Mouse (Mus musculus) hindbrain, embryonic 12.5 days (tissue): ENCODE data around the gene Fbxo31. TPM values are rescaled to one million over a fixed set of nuclear protein-coding genes. Genes with fewer than 3 reads are reported as not detected.

Source experiments
- ATAC-seq: fragments of 200-750 bp; cut with Nextera tagmentation; 2 replicates; pipeline ENCODE4 v1.8.0; 2017; ENCODE audit warnings: moderate TSS enrichment; ENCODE audit not compliant: low FRiP score
- H3K27ac ChIP-seq: fragments of 300-500 bp; sonication (generic); 2 replicates; pipeline ENCODE4 v1.5.1; 2016; ENCODE audit warnings: mild to moderate bottlenecking
- H3K27me3 ChIP-seq: fragments of 300-500 bp; sonication (generic); 2 replicates; pipeline ENCODE4 v1.6.1; 2016; ENCODE audit warnings: mild to moderate bottlenecking
- H3K36me3 ChIP-seq: fragments of 300-500 bp; sonication (generic); 2 replicates; pipeline ENCODE4 v1.6.1; 2016; ENCODE audit warnings: mild to moderate bottlenecking
- H3K4me1 ChIP-seq: fragments of 300-500 bp; sonication (generic); 2 replicates; pipeline ENCODE4 v1.6.1; 2016
- H3K4me2 ChIP-seq: fragments of 300-500 bp; sonication (generic); replicated peaks from 2 replicates; pipeline ENCODE4 v1.6.1; 2016; ENCODE audit warnings: mild to moderate bottlenecking
- H3K4me3 ChIP-seq: fragments of 300-500 bp; sonication (generic); 2 replicates; pipeline ENCODE4 v1.5.1; 2016; ENCODE audit warnings: mild to moderate bottlenecking
- H3K9ac ChIP-seq: fragments of 300-500 bp; sonication (generic); 2 replicates; pipeline ENCODE4 v1.6.1; 2016; ENCODE audit warnings: mild to moderate bottlenecking, moderate library complexity
- H3K9me3 ChIP-seq: fragments of 300-500 bp; sonication (generic); replicated peaks from 2 replicates; pipeline ENCODE4 v1.6.1; 2016; ENCODE audit warnings: mild to moderate bottlenecking
- WGBS: fragments of 180-500 bp; shearing (Covaris S2); methylation state at CpG from one replicate; pipeline ENCODE4 v1.1.7; 2016; 5-methylcytosine and 5-hydroxymethylcytosine counted together
- polyA plus RNA-seq: library from polyadenylated mRNA; unstranded; fragments of >200 nt; fragmentation: Nextera tagmentation; extraction: Ambion mirVana; gene quantifications from 2 replicates; pipeline ENCODE4 v1.2.1, GENCODE M21; 2016

The Fbxo31 gene
- polyA plus RNA-seq, 1 experiment from 2014 or later: 25.3 TPM

DNA sequence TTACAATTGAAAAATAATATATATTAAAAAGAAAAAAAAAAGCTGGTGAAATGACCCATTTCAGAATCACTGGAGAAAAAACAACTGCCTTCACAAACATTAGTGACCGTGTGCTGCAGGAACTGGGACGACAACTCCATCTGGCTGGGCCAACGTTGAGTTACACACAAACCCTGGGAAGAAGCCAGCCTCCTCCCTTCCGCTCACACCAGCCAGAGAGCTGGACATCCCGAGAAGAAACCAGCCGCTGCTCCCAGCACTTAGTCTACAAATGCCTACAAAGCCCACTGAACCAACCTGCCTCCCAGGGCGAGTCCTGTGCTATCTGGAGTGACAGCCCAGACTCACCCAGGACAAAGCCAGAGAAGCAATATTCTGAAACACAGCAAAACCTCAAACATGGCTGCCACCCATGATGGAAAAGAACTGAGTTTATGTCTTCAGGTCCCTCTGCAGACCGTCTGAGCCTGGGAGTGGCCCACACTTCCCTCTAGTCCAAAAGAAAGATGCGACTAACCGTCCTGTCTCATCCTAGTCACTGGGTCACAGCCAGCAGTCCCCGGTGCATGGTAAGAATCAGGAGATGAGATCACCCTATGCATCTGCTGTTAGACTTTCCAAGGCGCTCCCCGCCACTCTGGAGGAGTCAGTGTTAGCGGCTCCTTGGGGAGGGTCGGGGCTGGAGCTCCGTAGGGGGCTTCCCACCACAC lies 16.8 kb downstream of the Fbxo31 start:
- ATAC-seq: no peak
- Histone ChIP-seq H3K9me3 (no peaks in the 10 kb centered on the region), H3K4me2 (no peak overlapping the region), H3K27me3 (no peaks in the 10 kb centered on the region), H3K4me3 (no peak overlapping the region), H3K9ac (no peak overlapping the region), H3K4me1 (peaks cover 16% of the 10 kb centered on the region), H3K27ac (no peak overlapping the region), H3K36me3 (peaks cover 37% of the 10 kb centered on the region)
- WGBS: 89% methylated on average over 16 of the region's 16 CpGs

DNA sequence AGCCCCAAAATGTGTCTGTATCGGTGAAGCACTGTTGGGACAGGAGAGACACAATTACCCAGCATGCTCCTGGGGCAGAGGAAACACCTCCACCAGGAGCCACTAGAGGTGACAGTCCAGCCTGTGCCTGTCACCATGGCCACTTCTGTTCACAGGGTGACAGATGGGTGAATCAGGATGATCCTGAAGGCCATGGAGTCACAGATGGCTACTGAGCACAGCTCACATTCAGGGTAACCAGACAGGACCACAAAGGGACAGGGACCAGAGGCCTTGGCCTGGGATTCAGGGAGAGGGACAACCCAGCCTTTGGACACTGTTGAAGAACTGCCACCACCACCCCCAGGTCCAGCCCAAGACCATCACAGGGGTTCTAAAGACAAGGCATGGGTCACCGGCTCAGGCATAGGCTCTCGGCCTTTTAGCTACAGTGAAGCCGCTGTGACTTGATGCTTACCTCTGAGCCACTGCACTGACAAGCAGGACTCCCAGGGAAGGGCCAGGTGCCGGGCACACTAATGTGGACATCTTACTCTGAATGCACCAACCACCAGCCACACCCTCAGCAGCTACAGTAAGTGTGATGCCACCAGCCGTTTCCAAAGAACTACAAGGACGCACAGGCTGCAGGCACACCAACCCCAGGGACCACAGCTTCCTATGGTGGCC lies 18.0 kb downstream of the Fbxo31 start:
- no peak overlapping the region for H3K27ac ChIP-seq
- no peak overlapping the region for H3K4me3 ChIP-seq
- no peak overlapping the region for H3K4me2 ChIP-seq
- ATAC-seq: no peak
- H3K36me3 ChIP-seq: peaks cover 37% of the 10 kb centered on the region
- H3K9me3 ChIP-seq: no peaks in the 10 kb centered on the region
- no peaks in the 10 kb centered on the region for H3K27me3 ChIP-seq
- no peak overlapping the region for H3K9ac ChIP-seq
- WGBS: 92% methylated on average over 7 of the region's 7 CpGs
- peaks cover 7% of the 10 kb centered on the region for H3K4me1 ChIP-seq

DNA sequence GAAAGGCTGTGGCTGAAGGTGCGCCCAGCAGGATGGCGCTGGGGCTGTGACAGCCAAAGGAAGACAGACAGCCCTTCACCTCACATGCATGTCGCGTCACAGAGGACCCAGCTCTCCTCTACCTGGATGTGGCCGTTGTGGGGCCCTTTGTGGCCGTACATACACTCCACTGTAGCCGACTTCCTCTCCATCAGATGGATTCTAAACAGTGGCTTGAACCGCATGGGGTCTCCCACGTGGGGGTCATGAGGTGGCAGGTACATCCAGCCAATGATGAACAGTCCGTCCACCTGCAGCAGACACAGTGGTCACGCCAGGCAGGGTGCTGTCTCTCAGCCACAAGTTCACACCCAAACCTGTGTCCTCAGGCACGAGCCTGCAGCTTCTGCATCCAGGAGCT lies 18.8 kb downstream of the Fbxo31 start:
- H3K27ac ChIP-seq: no peak overlapping the region
- no peak for ATAC-seq
- no peaks in the 10 kb centered on the region for H3K27me3 ChIP-seq
- H3K4me2 ChIP-seq: no peak overlapping the region
- 92% methylated on average over 12 of the region's 12 CpGs for WGBS
- H3K4me1 ChIP-seq: peaks cover under 1% of the 10 kb centered on the region; the same call in 1 of the 2 replicates
- peaks cover 39% of the 10 kb centered on the region for H3K36me3 ChIP-seq
- H3K9ac ChIP-seq: no peak overlapping the region
- H3K4me3 ChIP-seq: no peak overlapping the region
- H3K9me3 ChIP-seq: no peaks in the 10 kb centered on the region

DNA sequence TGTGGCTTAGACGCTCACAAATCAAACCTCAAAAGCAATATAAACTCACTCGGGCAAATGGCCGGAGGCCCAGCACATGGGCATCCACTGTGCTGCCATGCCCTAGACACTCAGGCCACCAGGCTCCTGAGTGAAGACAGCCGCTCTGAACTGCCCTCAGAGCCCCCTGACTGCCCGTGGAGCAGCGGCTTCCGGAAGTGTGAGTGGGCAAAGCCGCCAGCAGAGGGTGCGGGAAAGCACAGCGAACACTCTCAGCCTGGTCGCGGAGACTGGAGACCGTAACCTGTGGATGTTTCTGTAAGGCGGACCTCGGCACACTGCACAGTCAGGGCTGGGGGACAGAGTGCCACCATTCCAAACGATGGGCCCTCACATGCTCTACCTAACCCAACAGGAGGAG lies 20.1 kb downstream of the Fbxo31 start:
- Histone ChIP-seq H3K27me3 (no peaks in the 10 kb centered on the region), H3K9me3 (no peaks in the 10 kb centered on the region), H3K9ac (no peak overlapping the region), H3K4me3 (no peak overlapping the region), H3K4me2 (no peak overlapping the region), H3K4me1 (no peaks in the 10 kb centered on the region), H3K36me3 (peaks cover 49% of the 10 kb centered on the region), H3K27ac (no peak overlapping the region)
- ATAC-seq: no peak
- WGBS: 93% methylated on average over 16 of the region's 16 CpGs

DNA sequence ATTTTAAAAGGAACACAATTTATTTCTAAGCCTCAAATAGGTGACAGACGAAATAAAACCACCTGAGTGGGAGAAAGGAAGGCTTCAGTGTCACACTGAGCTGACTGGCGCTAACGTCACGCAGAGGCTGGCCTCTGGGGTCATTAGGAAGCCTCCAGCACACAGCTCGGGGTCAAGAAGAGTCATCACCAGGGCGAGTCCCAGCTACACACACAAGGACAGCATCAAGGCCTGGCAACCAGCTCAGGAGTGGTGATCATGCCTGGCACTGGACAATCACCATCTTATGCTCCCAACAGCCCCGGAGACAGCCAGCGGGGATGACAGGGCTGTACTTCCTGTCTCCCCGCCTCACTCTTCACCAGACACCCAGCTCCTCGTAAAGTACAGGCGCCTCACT lies 20.9 kb downstream of the Fbxo31 start:
- H3K27ac ChIP-seq: no peak overlapping the region
- 86% methylated on average over 11 of the region's 11 CpGs for WGBS
- no peaks in the 10 kb centered on the region for H3K4me1 ChIP-seq
- no peaks in the 10 kb centered on the region for H3K9me3 ChIP-seq
- H3K4me3 ChIP-seq: no peak overlapping the region
- no peak overlapping the region for H3K4me2 ChIP-seq
- H3K36me3 ChIP-seq: peaks cover 55% of the 10 kb centered on the region
- no peaks in the 10 kb centered on the region for H3K27me3 ChIP-seq
- no peak for ATAC-seq
- H3K9ac ChIP-seq: no peak overlapping the region

DNA sequence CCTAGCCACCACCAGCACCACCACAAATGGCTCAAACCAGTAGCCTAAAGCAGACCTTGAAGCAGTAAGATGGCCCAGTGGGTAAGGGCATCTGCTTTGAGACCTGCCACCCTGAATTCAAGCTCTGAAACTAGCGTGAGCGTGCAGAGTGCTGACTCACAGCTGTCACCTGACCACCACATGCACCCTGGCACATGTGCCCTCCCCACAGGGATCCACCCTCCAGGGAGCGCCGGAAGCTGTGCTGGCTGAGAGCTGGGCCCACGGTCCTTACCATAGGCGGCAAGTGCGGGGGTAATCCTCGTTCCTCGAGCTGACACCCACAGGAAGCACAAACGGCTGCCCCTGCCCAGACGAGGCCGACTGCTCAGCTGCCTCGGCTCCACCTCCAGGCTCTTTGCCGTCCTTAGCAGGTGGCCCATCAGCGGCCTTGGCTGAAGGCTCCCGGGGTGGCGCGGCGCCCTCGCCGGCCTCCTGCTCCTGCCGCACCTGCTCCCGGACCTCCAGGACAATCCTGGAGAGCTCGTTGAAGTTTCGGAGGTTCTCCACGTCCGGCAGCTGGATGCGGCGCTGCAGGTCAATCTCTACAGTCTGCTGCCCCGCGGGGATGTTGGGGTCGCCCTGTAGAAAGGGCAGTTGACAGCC lies 24.7 kb downstream of the Fbxo31 start:
- Histone ChIP-seq H3K4me1 (no peaks in the 10 kb centered on the region), H3K9me3 (no peaks in the 10 kb centered on the region), H3K4me3 (no peak overlapping the region), H3K27ac (no peak overlapping the region), H3K36me3 (peaks cover 74% of the 10 kb centered on the region), H3K27me3 (no peaks in the 10 kb centered on the region), H3K9ac (no peak overlapping the region), H3K4me2 (no peak overlapping the region)
- 94% methylated on average over 32 of the region's 32 CpGs for WGBS
- no peak for ATAC-seq

DNA sequence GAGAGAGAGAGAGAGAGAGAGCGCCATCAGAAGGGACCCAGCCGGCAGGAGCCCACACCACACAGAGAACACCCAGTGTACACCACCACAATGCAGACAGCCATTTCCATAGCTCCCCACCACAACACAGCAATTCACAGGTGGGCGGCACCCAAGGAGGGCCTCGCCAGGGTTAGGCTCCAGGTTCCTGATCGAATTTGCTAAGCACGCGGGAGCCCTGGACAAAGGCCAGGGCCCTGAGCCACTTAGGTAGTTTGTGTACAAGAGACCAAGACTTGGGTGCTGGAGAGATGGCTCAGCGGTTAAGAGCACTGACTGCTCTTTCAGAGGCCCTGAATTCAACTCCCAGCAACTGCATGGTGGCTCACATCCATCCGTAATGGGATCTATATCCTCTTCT lies 26.1 kb downstream of the Fbxo31 start:
- Histone ChIP-seq H3K36me3 (peaks cover 59% of the 10 kb centered on the region), H3K9me3 (no peaks in the 10 kb centered on the region), H3K4me1 (no peaks in the 10 kb centered on the region), H3K27ac (no peak overlapping the region), H3K4me3 (no peak overlapping the region), H3K27me3 (no peaks in the 10 kb centered on the region), H3K4me2 (no peak overlapping the region), H3K9ac (no peak overlapping the region)
- ATAC-seq: no peak
- 91% methylated on average over 9 of the region's 9 CpGs for WGBS

DNA sequence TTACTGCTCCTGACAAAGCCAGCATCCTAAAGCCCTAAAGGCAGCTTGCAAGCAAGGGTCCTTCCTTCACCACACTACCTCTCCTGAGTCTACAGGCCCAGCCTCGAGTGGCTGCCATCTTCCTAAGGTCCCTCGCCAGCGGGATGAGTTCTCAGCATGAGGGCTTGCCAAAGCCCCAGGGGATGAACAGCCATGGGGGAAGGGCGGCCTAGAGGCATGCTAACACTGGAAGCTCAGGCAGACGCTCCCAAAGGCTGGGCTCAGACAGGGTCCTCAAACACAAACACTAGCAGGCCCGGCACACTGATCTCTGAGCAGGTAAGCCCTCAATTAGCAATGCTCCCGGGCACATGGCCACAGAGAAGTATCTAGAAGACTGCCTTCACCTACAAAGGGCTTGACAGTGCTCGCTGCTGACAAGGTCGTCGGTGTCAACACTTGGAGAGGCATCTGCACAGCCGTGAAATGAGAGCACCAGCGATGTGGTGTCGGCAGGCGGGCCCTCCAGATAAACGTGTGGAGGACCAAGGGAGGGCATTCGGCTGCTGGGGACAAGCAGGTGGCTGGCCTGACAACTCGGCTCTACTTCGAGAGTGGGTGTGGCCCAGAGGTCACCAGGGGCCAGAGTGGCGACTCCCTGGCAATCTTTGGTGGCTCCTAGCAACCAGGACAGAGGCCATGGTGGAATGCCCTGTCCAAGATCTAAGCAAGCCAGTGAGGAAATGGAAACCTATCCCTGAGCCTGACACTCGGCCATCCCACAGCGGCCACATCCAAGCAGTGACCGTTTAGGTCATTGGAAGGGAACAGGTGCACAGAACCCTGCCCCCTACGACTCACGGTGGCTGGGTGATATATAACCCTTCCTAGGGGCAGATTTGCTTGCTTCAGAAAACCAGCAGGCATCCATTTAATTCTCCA lies 27.3 kb downstream of the Fbxo31 start:
- Histone ChIP-seq H3K4me1 (no peaks in the 10 kb centered on the region), H3K27ac (no peak overlapping the region), H3K36me3 (peaks cover 59% of the 10 kb centered on the region), H3K9ac (no peak overlapping the region), H3K4me3 (no peak overlapping the region), H3K4me2 (no peak overlapping the region), H3K27me3 (no peaks in the 10 kb centered on the region), H3K9me3 (no peaks in the 10 kb centered on the region)
- ATAC-seq: no peak
- WGBS: 57% methylated on average over 24 of the region's 24 CpGs

DNA sequence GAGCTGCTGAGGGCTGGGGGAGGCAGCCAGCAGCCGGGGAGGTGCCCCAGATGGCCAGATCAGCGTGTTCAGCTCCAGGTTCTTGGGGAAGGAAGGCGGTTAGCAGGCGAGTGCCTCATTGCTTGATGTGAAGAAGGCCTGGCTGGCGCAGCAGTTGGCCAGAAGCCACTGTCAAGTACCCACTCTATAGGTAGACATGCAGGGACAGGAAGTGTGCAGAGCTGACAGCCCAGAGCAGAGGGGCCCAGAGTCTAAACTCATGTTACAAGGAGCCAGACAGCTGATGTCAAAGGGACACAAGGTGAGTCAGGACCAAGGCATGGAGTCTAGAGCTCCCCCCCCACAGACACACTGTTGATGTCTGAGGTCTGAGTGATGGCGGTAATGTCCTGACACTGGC lies 28.6 kb downstream of the Fbxo31 start:
- 89% methylated on average over 6 of the region's 6 CpGs for WGBS
- Histone ChIP-seq H3K9ac (no peak overlapping the region), H3K36me3 (peaks cover 54% of the 10 kb centered on the region), H3K4me2 (no peak overlapping the region), H3K4me3 (no peak overlapping the region), H3K9me3 (no peaks in the 10 kb centered on the region), H3K4me1 (no peaks in the 10 kb centered on the region), H3K27me3 (0 out of 2 replicates have a peak, but pooled peaks cover 3% of the 10 kb centered on the region), H3K27ac (no peak overlapping the region)
- no peak for ATAC-seq

DNA sequence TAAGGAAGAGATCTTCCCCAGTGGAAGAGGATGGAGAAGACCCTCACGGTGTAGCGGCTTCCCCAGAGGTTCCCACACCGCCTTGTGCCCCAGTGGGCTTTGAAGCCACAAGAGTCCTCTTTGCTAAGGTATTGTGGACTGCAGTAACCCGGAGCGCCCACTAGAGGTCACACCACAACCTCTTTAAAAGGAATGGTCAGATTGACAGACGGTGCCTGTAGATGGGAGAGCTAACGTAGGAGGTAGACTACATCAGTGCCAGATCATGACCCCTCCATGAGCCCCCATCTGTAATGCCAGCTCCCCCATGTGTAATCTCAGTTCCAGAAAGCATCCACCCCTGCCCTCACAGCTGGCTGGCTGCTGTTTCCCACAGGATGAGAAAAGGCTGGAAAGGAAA lies 31.5 kb downstream of the Fbxo31 start:
- H3K4me1 ChIP-seq: no peaks in the 10 kb centered on the region
- WGBS: 8% methylated on average over 7 of the region's 7 CpGs
- 0 out of 2 replicates have a peak, but pooled peaks cover 5% of the 10 kb centered on the region for H3K27me3 ChIP-seq
- peaks cover 27% of the 10 kb centered on the region for H3K36me3 ChIP-seq
- H3K27ac ChIP-seq: no peak overlapping the region
- no peak for ATAC-seq
- H3K4me2 ChIP-seq: no peak overlapping the region
- H3K4me3 ChIP-seq: no peak overlapping the region
- no peak overlapping the region for H3K9ac ChIP-seq
- no peaks in the 10 kb centered on the region for H3K9me3 ChIP-seq

DNA sequence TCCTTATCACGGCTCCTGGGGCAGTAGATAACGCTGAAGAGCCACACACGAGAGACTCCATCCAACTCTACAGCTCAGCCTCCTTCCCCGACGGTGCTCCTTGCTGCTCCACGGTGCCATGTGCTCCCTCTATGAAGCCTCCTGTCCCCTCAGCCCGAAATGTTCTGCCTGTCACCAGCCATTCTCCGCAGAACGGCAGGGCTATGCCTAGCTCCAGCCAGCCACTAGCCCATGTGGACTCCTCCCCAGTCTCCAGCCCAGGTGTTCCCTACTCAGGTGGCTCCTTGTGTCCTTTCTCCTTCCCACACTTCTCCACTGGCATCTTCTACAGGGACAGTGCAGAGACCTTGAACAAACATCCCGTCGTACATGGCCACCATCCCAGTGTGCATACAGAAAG lies 33.7 kb downstream of the Fbxo31 start:
- no peak for ATAC-seq
- H3K27me3 ChIP-seq: 0 out of 2 replicates have a peak, but pooled peaks cover 7% of the 10 kb centered on the region
- H3K4me3 ChIP-seq: no peak overlapping the region
- 86% methylated on average over 11 of the region's 11 CpGs for WGBS
- H3K27ac ChIP-seq: no peak overlapping the region
- peak overlapping the region; percentile 32; the same call in 1 of the 2 replicates for H3K9ac ChIP-seq
- peaks cover 6% of the 10 kb centered on the region for H3K36me3 ChIP-seq
- H3K4me2 ChIP-seq: no peak overlapping the region
- H3K9me3 ChIP-seq: 0 out of 2 replicates have a peak, but pooled peaks cover 5% of the 10 kb centered on the region
- no peaks in the 10 kb centered on the region for H3K4me1 ChIP-seq
